Mouse (Mus musculus): ENCODE measurements around the gene Unc5cl.

The Unc5cl gene

DNA sequence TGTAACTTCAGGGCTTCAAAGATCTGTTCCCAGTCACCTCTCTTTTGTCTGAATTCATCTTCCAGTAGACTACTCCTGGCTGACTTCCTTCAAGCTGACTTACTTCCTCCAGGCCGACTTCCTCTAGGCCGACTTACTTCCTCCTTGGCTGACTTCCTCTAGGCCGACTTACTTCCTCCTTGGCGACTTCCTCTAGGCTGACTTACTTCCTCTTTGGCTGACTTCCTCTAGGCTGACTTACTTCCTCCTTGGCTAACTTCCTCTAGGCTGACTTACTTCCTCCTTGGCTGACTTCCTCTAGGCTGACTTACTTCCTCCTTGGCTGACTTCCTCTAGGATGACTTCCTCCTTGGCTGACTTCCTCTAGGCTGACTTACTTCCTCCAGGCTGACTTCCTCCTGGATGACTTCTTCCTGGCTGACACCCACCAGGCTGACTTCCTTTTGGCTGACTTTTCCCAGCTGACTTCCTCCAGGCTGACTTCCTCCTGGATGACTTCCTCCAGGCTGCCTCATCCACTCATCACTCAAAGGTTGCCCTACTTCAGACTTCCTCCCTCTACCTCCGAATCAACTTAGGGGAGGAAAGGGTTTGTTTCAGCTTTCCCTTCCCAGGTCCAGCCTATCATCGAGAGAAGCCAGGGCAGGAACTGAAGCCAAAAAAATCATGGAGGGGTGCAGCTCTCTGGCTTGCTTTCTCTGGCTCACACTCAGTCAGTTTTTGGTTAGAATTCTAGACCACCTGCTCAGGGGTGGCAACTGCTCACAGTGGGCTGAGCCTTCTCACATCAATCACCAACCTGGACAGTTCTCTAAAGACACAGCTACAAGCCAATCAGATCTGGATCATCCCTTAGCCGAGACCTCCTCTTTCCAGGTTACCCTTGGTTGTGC is 103.4 kb downstream of the Unc5cl start:
- in situ Hi-C loops (cut with MboI; ENCODE audit: low pct_unique_long_range_greater_than_20kb in 1 of 2, low sequenced_read_pairs in 2 of 2, unreplicated experiment in 1 of 2): no loop called here

DNA sequence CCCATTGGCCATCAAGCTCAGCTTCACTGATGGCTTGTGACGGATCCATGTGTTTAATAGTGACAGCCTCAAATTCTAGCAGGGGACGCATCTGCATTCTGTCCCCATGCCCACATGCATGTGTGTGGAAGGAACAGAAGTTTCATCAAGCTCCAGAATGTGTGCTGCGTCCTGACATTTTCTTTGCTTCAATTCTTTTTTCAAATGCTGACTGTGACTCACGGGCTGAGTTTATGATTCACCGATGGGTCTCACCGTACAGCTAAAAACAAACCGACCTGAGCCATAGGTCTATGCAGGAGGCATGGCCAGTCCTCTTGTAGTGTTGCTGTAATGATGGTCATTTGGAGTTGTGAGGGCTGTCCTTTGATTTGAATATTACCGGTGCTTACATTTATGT is 110.2 kb downstream of the Unc5cl start:
- in situ Hi-C loops (cut with MboI; ENCODE audit: low pct_unique_long_range_greater_than_20kb in 1 of 2, low sequenced_read_pairs in 2 of 2, unreplicated experiment in 1 of 2): no loop called here

DNA sequence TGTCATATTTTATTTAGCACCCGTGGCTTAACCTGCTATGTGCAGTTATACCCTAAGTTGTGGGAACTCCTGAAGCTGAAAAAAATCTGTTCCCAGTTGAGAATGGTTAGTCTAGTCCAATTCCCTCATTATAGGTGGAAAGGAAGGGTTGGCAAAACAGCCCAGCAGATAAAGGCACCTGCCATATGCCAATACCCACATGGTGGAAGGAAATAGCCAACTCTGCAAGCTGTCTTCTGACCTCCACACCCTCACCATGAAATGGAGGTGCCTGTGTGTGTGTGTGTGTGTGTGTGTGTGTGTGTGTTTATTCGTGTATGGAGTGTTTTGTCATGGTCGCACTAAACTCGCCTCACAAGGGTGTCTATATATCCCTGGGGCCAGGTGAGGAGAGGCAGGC is 115.0 kb downstream of the Unc5cl start:
- in situ Hi-C loops (cut with MboI; ENCODE audit: low pct_unique_long_range_greater_than_20kb in 1 of 2, low sequenced_read_pairs in 2 of 2, unreplicated experiment in 1 of 2): no loop called here

DNA sequence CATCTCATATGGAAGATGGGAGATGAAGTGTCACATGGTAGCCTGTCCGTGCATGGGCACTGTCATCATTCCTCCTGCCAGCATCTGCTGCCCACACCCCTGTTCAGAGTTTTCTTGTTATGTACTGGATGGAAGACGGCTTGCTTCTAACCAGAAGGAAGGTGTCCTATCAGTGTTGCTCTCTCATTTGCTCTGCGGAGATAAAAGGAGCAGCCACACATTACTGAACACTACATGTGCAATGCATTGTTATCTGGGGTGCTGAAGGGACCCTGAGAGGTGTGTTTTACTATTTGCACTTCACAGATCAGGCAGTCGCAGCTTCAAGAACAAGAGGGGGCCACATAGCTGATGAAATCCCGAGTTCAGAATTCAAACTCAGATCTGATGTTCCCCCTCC is 126.5 kb downstream of the Unc5cl start:
- in situ Hi-C loops (cut with MboI; ENCODE audit: low pct_unique_long_range_greater_than_20kb in 1 of 2, low sequenced_read_pairs in 2 of 2, unreplicated experiment in 1 of 2): no loop called here

DNA sequence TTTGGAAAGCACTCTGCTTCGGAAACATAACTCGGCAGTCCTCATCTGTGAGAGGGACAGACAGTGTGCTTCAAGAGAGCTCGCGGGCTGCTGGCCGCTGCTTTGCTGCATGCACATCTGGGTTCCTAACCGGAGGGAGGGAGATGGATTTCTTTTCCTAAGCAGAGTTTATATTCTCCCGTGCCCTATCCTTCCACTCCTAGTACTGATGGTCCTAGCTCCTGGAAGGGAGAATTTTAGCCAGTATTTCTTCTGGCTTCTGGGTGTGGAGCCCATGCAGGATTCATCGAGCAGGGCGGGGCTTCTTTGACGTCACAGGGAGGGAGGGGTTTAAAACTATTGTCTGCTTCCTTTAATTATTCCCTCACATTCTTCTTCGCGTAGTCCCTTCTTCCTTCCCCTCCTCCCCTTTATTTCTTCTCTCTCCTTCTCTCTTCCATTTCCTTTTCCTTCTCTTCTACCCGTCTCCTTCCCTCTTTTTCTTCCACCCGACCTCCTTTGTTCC is 127.8 kb downstream of the Unc5cl start:
- in situ Hi-C loops (cut with MboI; ENCODE audit: low pct_unique_long_range_greater_than_20kb in 1 of 2, low sequenced_read_pairs in 2 of 2, unreplicated experiment in 1 of 2): no loop called here

DNA sequence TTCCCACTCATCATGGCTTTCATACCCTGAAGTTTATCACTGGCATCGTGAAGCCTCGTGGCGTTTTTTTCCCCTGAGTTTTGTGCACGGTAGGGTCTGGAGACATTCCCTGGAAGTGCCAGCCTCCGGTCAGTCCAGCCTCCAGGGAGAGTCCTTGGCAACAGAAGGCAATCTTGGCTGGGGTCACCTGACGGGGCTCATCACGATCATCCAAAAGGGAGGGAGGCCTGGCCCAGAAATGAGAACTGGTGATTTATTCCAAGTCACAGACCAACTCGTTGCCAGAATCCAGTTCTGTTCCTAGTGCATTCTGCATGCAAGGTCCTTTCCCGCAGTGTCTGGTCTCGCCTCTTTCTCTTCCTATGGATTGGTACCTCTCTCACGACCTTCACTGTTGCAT is 128.7 kb downstream of the Unc5cl start:
- in situ Hi-C loops (cut with MboI; ENCODE audit: low pct_unique_long_range_greater_than_20kb in 1 of 2, low sequenced_read_pairs in 2 of 2, unreplicated experiment in 1 of 2): no loop called here

DNA sequence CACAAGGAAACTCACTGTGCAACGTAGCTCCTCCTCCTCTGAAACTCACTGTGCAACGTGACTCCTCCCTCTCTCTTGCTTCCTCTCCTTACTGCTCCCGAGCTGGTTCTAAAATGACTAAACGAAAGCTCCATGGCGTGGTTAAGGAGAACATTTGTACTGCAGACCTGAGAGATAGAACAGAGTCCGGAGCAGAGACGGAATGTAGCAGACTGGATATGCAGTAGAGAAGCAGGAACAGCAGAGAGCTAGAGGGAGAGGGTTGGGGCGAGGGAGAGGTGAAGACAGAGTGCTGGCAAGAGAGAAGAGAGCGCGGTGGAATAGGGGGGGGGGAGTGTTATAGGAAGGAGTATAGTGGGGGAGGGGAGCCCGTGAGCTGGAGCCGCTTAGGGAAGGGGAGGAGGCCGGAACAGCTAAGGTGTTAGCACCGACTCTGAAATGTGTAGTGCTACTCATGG is 131.2 kb downstream of the Unc5cl start:
- in situ Hi-C loops (cut with MboI; ENCODE audit: low pct_unique_long_range_greater_than_20kb in 1 of 2, low sequenced_read_pairs in 2 of 2, unreplicated experiment in 1 of 2): no loop called here

DNA sequence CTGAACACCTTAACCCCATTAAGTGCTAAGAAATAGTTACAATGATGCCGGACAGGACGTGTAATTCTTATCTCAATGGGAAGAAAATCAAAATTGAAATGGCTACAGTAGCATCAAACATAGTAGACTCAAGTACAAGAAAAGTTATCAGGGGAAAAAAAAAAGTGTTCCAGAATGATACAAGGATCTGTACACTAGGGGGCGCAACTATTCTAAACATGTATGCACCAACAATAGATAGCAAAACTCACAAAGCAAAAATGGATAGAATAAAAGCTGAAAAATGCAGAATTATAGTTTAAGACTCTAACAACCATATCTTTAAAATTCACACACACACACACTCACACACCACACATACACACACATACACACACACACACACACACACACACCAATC is 134.0 kb downstream of the Unc5cl start:
- in situ Hi-C loops (cut with MboI; ENCODE audit: low pct_unique_long_range_greater_than_20kb in 1 of 2, low sequenced_read_pairs in 2 of 2, unreplicated experiment in 1 of 2): no loop called here

Measured in mouse embryonic stem cell (cell line).